Mouse (Mus musculus): ENCODE data around the gene B3galt4.
"Not testable (repeated sequence)": the region's sequence is repeated elsewhere in the genome, so short reads cannot be mapped to it uniquely, and the experiment has no call there.

The B3galt4 gene

GRCm38 (mm10) chr17:33965846-33966550, 14.7 kb upstream of the B3galt4 start:
- DNase-seq: no peak

GRCm38 (mm10) chr17:33965082-33965845, 14.0 kb upstream of the B3galt4 start:
- DNase-seq: no peak

GRCm38 (mm10) chr17:33962876-33963275, 11.6 kb upstream of the B3galt4 start:
- DNase-seq: no peak

GRCm38 (mm10) chr17:33959948-33960347, 8.7 kb upstream of the B3galt4 start:
- no peak for DNase-seq

GRCm38 (mm10) chr17:33959135-33959534, 7.8 kb upstream of the B3galt4 start:
- DNase-seq: no peak

- no peak for DNase-seq
Measured at GRCm38 (mm10) chr17:33958451-33958850, 7.2 kb upstream of the B3galt4 start.

GRCm38 (mm10) chr17:33957493-33957892, 6.2 kb upstream of the B3galt4 start:
- no peak for DNase-seq

GRCm38 (mm10) chr17:33956336-33956735, 5.0 kb upstream of the B3galt4 start:
- DNase-seq: no peak

GRCm38 (mm10) chr17:33955555-33956214, 4.4 kb upstream of the B3galt4 start, which contains the start of the genes Vps52 and Rps18:
Vps52 (plus strand) TSS chr17:33955812.
Rps18 (minus strand) TSS chr17:33956001.
- peak; percentile 98 for DNase-seq

- DNase-seq: no peak
Measured at GRCm38 (mm10) chr17:33954646-33955554, 3.6 kb upstream of the B3galt4 start.

- DNase-seq: no peak
Measured at GRCm38 (mm10) chr17:33953961-33954565, 2.8 kb upstream of the B3galt4 start.

GRCm38 (mm10) chr17:33953310-33953709, 2.0 kb upstream of the B3galt4 start:
- no peak for DNase-seq

- no peak for DNase-seq
Measured at GRCm38 (mm10) chr17:33952879-33953278, 1.6 kb upstream of the B3galt4 start.

- DNase-seq: not testable (repeated sequence)
Measured at GRCm38 (mm10) chr17:33952015-33952414, 727 bp upstream of the B3galt4 start.

GRCm38 (mm10) chr17:33950131-33950625, 1.1 kb downstream of the B3galt4 start:
- no peak for DNase-seq

- no peak for DNase-seq
Measured at GRCm38 (mm10) chr17:33948905-33949537, 2.3 kb downstream of the B3galt4 start.

GRCm38 (mm10) chr17:33948090-33948904, 3.0 kb downstream of the B3galt4 start:
- no peak for DNase-seq

- peak; percentile 32 for DNase-seq
Measured at GRCm38 (mm10) chr17:33947430-33948089, 3.7 kb downstream of the B3galt4 start.

GRCm38 (mm10) chr17:33943454-33943853, 7.8 kb downstream of the B3galt4 start:
- DNase-seq: no peak

GRCm38 (mm10) chr17:33941381-33941780, 9.9 kb downstream of the B3galt4 start:
- DNase-seq: no peak

All from lung, postnatal 36 days (tissue).